Mouse (Mus musculus) layer of hippocampus, adult 8-10 months (tissue): ENCODE results near the gene 4933428G20Rik. TPM values are rescaled to one million over a fixed set of nuclear protein-coding genes. Genes with fewer than 3 reads are reported as not detected.

Source experiments
- DNase-seq, 2 experiments: peaks; one replicate each; pipeline ENCODE4 v3.0.0; 2022; ENCODE audit warnings: low spot score in 2 of 2
- total RNA-seq, 4 experiments: library from RNA; stranded (reverse); gene quantifications; 2 replicates each; pipeline ENCODE4 v1.2.4; 2022

Gene 4933428G20Rik
- total RNA-seq, 4 experiments from 2014 or later, result 0.29 TPM; not detected in 3

- no peak for DNase-seq
Measured at GRCm38 (mm10) chr11:97506331-97506730, 6.2 kb upstream of the 4933428G20Rik start.

GRCm38 (mm10) chr11:97505784-97506183 is 5.6 kb upstream of the 4933428G20Rik start:
- no peak for DNase-seq

GRCm38 (mm10) chr11:97502846-97503245 is 2.7 kb upstream of the 4933428G20Rik start:
- no peak for DNase-seq

GRCm38 (mm10) chr11:97502383-97502782 is 2.2 kb upstream of the 4933428G20Rik start:
- DNase-seq, result peak in 1 of 2 experiments; percentile 35

GRCm38 (mm10) chr11:97500720-97501448 is 744 bp upstream of the 4933428G20Rik start:
- no peak for DNase-seq

- no peak for DNase-seq
Measured at GRCm38 (mm10) chr11:97497543-97497942, 2.6 kb downstream of the 4933428G20Rik start.

- DNase-seq, result no peak
Measured at GRCm38 (mm10) chr11:97492836-97493235, 7.3 kb downstream of the 4933428G20Rik start.

GRCm38 (mm10) chr11:97491640-97492039 is 8.5 kb downstream of the 4933428G20Rik start:
- DNase-seq, result no peak

- DNase-seq, result peak in 1 of 2 experiments; percentile 76
Measured at GRCm38 (mm10) chr11:97489589-97490324, 10.4 kb downstream of the 4933428G20Rik start.

GRCm38 (mm10) chr11:97487656-97488055 is 12.5 kb downstream of the 4933428G20Rik start:
- no peak for DNase-seq

GRCm38 (mm10) chr11:97485661-97486060 is 14.5 kb downstream of the 4933428G20Rik start:
- no peak for DNase-seq

- DNase-seq, result no peak
Measured at GRCm38 (mm10) chr11:97479824-97480223, 20.3 kb downstream of the 4933428G20Rik start.

GRCm38 (mm10) chr11:97479085-97479484 is 21.1 kb downstream of the 4933428G20Rik start:
- no peak for DNase-seq

- no peak for DNase-seq
Measured at GRCm38 (mm10) chr11:97478345-97478744, 21.8 kb downstream of the 4933428G20Rik start.

- no peak for DNase-seq
Measured at GRCm38 (mm10) chr11:97477431-97477830, 22.7 kb downstream of the 4933428G20Rik start.

- peak in 1 of 2 experiments; percentile 75 for DNase-seq
Measured at GRCm38 (mm10) chr11:97476334-97477095, 23.6 kb downstream of the 4933428G20Rik start.

GRCm38 (mm10) chr11:97471276-97471675 is 28.9 kb downstream of the 4933428G20Rik start:
- DNase-seq, result no peak

- DNase-seq, result no peak
Measured at GRCm38 (mm10) chr11:97469828-97470227, 30.3 kb downstream of the 4933428G20Rik start.

- peak; percentile 68 to 81 for DNase-seq
Measured at GRCm38 (mm10) chr11:97468639-97469287, 31.4 kb downstream of the 4933428G20Rik start.

GRCm38 (mm10) chr11:97466444-97467160 is 33.5 kb downstream of the 4933428G20Rik start:
- DNase-seq, result no peak

- DNase-seq, result no peak
Measured at GRCm38 (mm10) chr11:97465957-97466356, 34.2 kb downstream of the 4933428G20Rik start.
